Mouse (Mus musculus) T-helper 17 cell (primary cell): ENCODE data around the gene 4931406P16Rik.

ENCODE experiments used
- in situ Hi-C, 2 experiments: fragments of 300-600 bp; cut with MboI, MseI; formaldehyde crosslinking; loops; 1 replicate in 1 of 2; 2 replicates in 1 of 2; pipeline ENCODE4 v1.15.1; 2025; ENCODE audit warnings: high pct_unique_total_duplicates in 2 of 2

The 4931406P16Rik gene

GRCm38 (mm10) chr7:34317901-34318476, 4.6 kb upstream of the 4931406P16Rik start:
- in situ Hi-C loops, result no loop called here

- in situ Hi-C loops, result no loop called here
Observed at GRCm38 (mm10) chr7:34312786-34313442, 437 bp downstream of the 4931406P16Rik start.

- in situ Hi-C loops, result no loop called here
Observed at GRCm38 (mm10) chr7:34309186-34309764, 4.1 kb downstream of the 4931406P16Rik start.

- in situ Hi-C loops, result no loop called here
Observed at GRCm38 (mm10) chr7:34308586-34308985, 4.8 kb downstream of the 4931406P16Rik start.

- in situ Hi-C loops, result no loop called here
Observed at GRCm38 (mm10) chr7:34305454-34305853, 7.9 kb downstream of the 4931406P16Rik start.

GRCm38 (mm10) chr7:34302651-34303050, 10.7 kb downstream of the 4931406P16Rik start:
- in situ Hi-C loops, result no loop called here

GRCm38 (mm10) chr7:34301952-34302351, 11.4 kb downstream of the 4931406P16Rik start:
- in situ Hi-C loops, result no loop called here

- in situ Hi-C loops, result loop anchor here in 1 of 2 experiments (10.0 kb wide), 1 partner anchor 834 kb away; no protein-coding TSS in a partner anchor
Observed at GRCm38 (mm10) chr7:34298818-34299217, 14.5 kb downstream of the 4931406P16Rik start.

- in situ Hi-C loops, result loop anchor here in 1 of 2 experiments (10.0 kb wide), 1 partner anchor 831 kb away; no protein-coding TSS in a partner anchor
Observed at GRCm38 (mm10) chr7:34296124-34296523, 17.2 kb downstream of the 4931406P16Rik start.

GRCm38 (mm10) chr7:34292633-34293032, 20.7 kb downstream of the 4931406P16Rik start:
- in situ Hi-C loops, result loop anchor here in 1 of 2 experiments (10.0 kb wide), 1 partner anchor 828 kb away; no protein-coding TSS in a partner anchor

GRCm38 (mm10) chr7:34291265-34291664, 22.1 kb downstream of the 4931406P16Rik start:
- in situ Hi-C loops, result loop anchor here in 1 of 2 experiments (10.0 kb wide), 1 partner anchor 826 kb away; no protein-coding TSS in a partner anchor

- in situ Hi-C loops, result loop anchor here in 1 of 2 experiments (10.0 kb wide), 1 partner anchor 826 kb away; no protein-coding TSS in a partner anchor
Observed at GRCm38 (mm10) chr7:34290450-34291151, 22.8 kb downstream of the 4931406P16Rik start.

- in situ Hi-C loops, result no loop called here
Observed at GRCm38 (mm10) chr7:34277656-34278055, 35.7 kb downstream of the 4931406P16Rik start.

- in situ Hi-C loops, result no loop called here
Observed at GRCm38 (mm10) chr7:34276066-34276465, 37.3 kb downstream of the 4931406P16Rik start.

GRCm38 (mm10) chr7:34272465-34272864, 40.9 kb downstream of the 4931406P16Rik start:
- in situ Hi-C loops, result loop anchor here in 1 of 2 experiments (25.0 kb wide), 1 partner anchor 390 kb away; the partner anchor contains the start of gene Kctd15

GRCm38 (mm10) chr7:34268463-34268862, 44.9 kb downstream of the 4931406P16Rik start:
- in situ Hi-C loops, result loop anchor here in 1 of 2 experiments (25.0 kb wide), 1 partner anchor 394 kb away; the partner anchor contains the start of gene Kctd15

GRCm38 (mm10) chr7:34266421-34266820, 46.9 kb downstream of the 4931406P16Rik start:
- in situ Hi-C loops, result loop anchor here in 1 of 2 experiments (25.0 kb wide), 1 partner anchor 396 kb away; the partner anchor contains the start of gene Kctd15

GRCm38 (mm10) chr7:34265876-34266346, 47.4 kb downstream of the 4931406P16Rik start:
- in situ Hi-C loops, result loop anchor here in 1 of 2 experiments (25.0 kb wide), 1 partner anchor 396 kb away; the partner anchor contains the start of gene Kctd15

GRCm38 (mm10) chr7:34263437-34263836, 49.9 kb downstream of the 4931406P16Rik start:
- in situ Hi-C loops, result loop anchor here (5.0 to 25.0 kb wide), 2 partner anchors 59 to 399 kb away; partner anchors contain the start of gene Kctd15 (in 1 of the 2)

GRCm38 (mm10) chr7:34258407-34258806, 54.9 kb downstream of the 4931406P16Rik start:
- in situ Hi-C loops, result loop anchor here in 1 of 2 experiments (5.0 to 25.0 kb wide), 2 partner anchors 79 to 404 kb away; partner anchors contain the start of gene Kctd15

- in situ Hi-C loops, result loop anchor here in 1 of 2 experiments (5.0 to 25.0 kb wide), 2 partner anchors 80 to 405 kb away; partner anchors contain the start of gene Kctd15
Observed at GRCm38 (mm10) chr7:34257279-34257678, 56.1 kb downstream of the 4931406P16Rik start.
